Mouse (Mus musculus) ES-E14 (cell line): Measurements from ENCODE around the gene Aif1. TPM values are rescaled to one million over a fixed set of nuclear protein-coding genes. Genes with fewer than 3 reads are reported as not detected.

Source experiments
- DNase-seq: peaks from one replicate; pipeline ENCODE4 v3.0.0-alpha.2; 2013; ENCODE audit warnings: low read depth, low spot score
- H3K27ac ChIP-seq: 2 replicates; pipeline ENCODE4 v1.5.1; 2012; ENCODE audit warnings: low read depth, mild to moderate bottlenecking, low read length, moderate library complexity, mixed read lengths; ENCODE audit not compliant: poor library complexity, insufficient read depth, severe bottlenecking
- H3K36me3 ChIP-seq: 2 replicates; pipeline ENCODE4 v1.6.1; 2012; ENCODE audit warnings: mild to moderate bottlenecking, low read length, moderate library complexity, mixed read lengths; ENCODE audit not compliant: control insufficient read depth, poor library complexity, insufficient read depth, severe bottlenecking
- H3K4me1 ChIP-seq, 2 experiments: fragments of 150-350 bp in 1 of 2; sonication (generic) in 1 of 2; 2 replicates each; pipeline ENCODE4 v1.6.1; 2012; ENCODE audit warnings: low read length in 2 of 2, mild to moderate bottlenecking in 1 of 2, mixed read lengths in 1 of 2; ENCODE audit not compliant: control insufficient read depth in 2 of 2, insufficient read depth in 2 of 2, poor library complexity in 1 of 2
- H3K4me3 ChIP-seq, 2 experiments: fragments of 150-350 bp in 1 of 2; sonication (generic) in 1 of 2; 2 replicates each; pipeline ENCODE4 v1.5.1; 2012; ENCODE audit warnings: low read length in 2 of 2, low read depth in 1 of 2, mild to moderate bottlenecking in 1 of 2, mixed read lengths in 1 of 2; ENCODE audit not compliant: insufficient read depth in 1 of 2, poor library complexity in 1 of 2, severe bottlenecking in 1 of 2
- H3K9ac ChIP-seq: 2 replicates; pipeline ENCODE4 v1.6.1; 2012; ENCODE audit warnings: low read depth, mild to moderate bottlenecking, low read length, mixed read lengths; ENCODE audit not compliant: poor library complexity, insufficient read depth, severe bottlenecking
- H3K9me3 ChIP-seq: fragments of 150-350 bp; sonication (generic); 2 replicates; pipeline ENCODE4 v1.6.1; 2012; ENCODE audit warnings: low read depth, mild to moderate bottlenecking, low read length; ENCODE audit not compliant: control insufficient read depth, insufficient read depth
- CHD2 ChIP-seq: IDR thresholded peaks from 2 replicates; pipeline ENCODE4 v1.6.1; 2014; ENCODE audit warnings: mild to moderate bottlenecking, low read depth, low read length, inconsistent platforms
- HCFC1 ChIP-seq: IDR thresholded peaks from 2 replicates; pipeline ENCODE4 v1.6.1; 2012; ENCODE audit warnings: low read length, inconsistent platforms, borderline replicate concordance; ENCODE audit not compliant: insufficient read depth
- MAFK ChIP-seq: IDR thresholded peaks from 2 replicates; pipeline ENCODE4 v1.6.1; 2014; ENCODE audit warnings: mild to moderate bottlenecking, low read depth, low read length, inconsistent platforms; ENCODE audit not compliant: insufficient read depth
- ZC3H11A ChIP-seq: IDR thresholded peaks from 2 replicates; pipeline ENCODE4 v1.6.1; 2012; ENCODE audit warnings: low read depth, mild to moderate bottlenecking, inconsistent platforms, low read length, borderline replicate concordance
- ZNF384 ChIP-seq: IDR thresholded peaks from 2 replicates; pipeline ENCODE4 v1.6.1; 2012; ENCODE audit warnings: low read depth, low read length, inconsistent platforms
- in situ Hi-C, 2 experiments: fragments of 600-800 bp; cut with MboI; formaldehyde crosslinking; loops; one replicate each; pipeline ENCODE4 v1.15.1; 2025; ENCODE audit warnings: low sequenced_read_pairs in 2 of 2, inconsistent platforms in 1 of 2; ENCODE audit not compliant: unreplicated experiment in 2 of 2
- total RNA-seq: library from RNA; depleted of rRNA; stranded (reverse); fragments of 300-350 nt; gene quantifications from 2 replicates; pipeline ENCODE4 v1.2.3, GENCODE M21; 2012

The Aif1 gene
- total RNA-seq, 1 experiment: not detected

DNA sequence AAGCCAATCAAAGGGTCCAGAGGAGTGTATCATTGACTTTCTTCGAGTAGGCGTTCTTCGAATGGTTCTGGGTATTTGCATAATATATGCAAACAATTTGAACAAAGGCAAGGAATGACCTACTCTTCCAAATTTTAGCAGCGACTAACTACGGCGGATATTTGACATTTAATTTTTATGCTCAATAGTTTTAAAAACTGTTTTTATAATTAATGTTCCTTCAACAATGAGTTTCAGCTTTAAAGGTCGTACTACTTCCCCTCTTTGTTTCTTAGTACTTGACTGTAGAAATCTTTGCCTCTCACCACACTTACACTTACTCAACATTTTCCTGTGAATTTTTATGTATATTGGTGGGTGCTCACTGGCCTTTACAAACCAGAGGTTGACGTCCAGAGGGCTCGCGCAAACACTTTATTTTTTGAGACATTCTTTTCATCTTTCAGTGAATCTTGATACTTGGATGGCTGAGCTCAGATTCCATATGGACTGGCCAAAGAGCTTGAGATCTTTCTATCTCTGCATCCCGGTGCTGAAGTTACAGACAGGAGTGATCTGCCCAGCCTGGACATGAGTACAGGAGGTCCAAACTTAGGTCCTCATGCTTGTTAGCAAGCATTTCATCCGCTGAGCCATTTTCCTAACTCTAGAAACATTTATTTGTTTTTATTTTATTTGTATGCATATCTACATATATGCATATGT lies 10.3 kb downstream of the Aif1 start:
- in situ Hi-C loops: loop anchor here (5.0 kb wide), 1 partner anchor 67 kb away; the partner anchor contains the start of gene Atp6v1g2 (in 2 of the 2)
- no peak overlapping the region for H3K9ac ChIP-seq
- DNase-seq: no peak

DNA sequence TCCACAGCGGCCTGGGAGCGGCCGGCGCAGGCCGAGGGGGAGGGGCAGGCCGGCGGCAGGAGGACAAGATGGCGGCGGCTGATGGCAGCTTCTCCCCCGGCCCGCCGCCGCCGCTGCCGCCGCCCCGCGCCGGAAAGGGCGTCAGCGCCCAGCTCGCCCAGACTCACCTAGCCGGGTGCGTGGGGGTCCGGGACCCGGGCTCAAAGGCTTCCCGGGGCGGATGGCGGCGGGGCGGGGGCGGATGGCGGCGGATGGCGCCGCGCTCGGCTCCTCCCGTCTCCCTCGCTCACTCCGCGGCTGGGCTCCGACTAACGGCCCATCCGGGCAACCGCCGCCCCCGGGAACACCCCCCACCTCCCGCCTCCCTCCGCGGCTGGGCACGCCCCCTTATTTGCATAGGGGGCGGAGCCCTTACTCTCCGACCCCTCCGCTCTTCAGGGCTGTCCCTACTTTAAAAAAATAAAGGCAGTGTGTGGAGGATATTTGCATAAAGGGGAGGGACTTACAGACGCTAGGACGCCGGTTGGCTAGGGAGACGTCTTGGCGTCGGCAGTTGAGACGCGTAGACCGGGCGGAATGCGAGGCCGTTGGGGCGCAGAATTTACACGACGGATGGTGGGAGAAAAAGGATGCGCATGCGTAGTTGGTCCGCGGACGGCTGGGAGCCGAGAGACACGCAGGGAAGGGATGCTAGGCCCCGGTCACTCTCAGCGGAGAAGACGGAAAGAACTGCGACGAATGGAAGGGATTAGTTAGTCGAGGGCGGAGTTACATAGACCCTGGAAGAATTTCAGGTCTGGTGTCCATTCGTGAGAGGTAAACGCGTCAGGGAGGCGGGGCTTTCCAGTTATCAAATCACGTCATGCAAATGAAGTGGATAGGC lies 11.1 kb downstream of the Aif1 start, which contains the start of gene Prrc2a:
Gene Prrc2a (minus strand): TSS at position 330 of the 883 bp plus-strand sequence.
- in situ Hi-C loops: loop anchor here (5.0 kb wide), 1 partner anchor 67 kb away; the partner anchor contains the start of gene Atp6v1g2 (in 2 of the 2)
- DNase-seq: peak; percentile 97
- H3K4me3 ChIP-seq: peak within 1 kb of the TSS; percentile 98 to 99
- TF ChIP-seq ZNF384 (peak; percentile 94), ZC3H11A (no peak), CHD2 (no peak), HCFC1 (peak; percentile 71; the same call in 1 of the 2 replicates), MAFK (no peak)
- peaks cover 31% of the 10 kb centered on the region for H3K36me3 ChIP-seq
- no peaks in the 10 kb centered on the region for H3K9me3 ChIP-seq
- peaks cover 0 to 10% of the 10 kb centered on the region in 2 experiments; a peak in 1 of 4 replicates for H3K4me1 ChIP-seq
- H3K9ac ChIP-seq: peak within 1 kb of the TSS; percentile 99
- H3K27ac ChIP-seq: peak within 1 kb of the TSS; percentile 99

More for the DNA sequence above, 10.3 kb downstream of the Aif1 start:
- Histone ChIP-seq H3K9me3 (no peaks in the 10 kb centered on the region), H3K4me1 (peaks cover 0 to 10% of the 10 kb centered on the region in 2 experiments; a peak in 1 of 4 replicates), H3K4me3 (peak overlapping the region; percentile 78 to 92), H3K36me3 (peaks cover 23% of the 10 kb centered on the region), H3K27ac (peak overlapping the region; percentile 99; the same call in 1 of the 2 replicates)
- TF ChIP-seq MAFK (no peak), ZC3H11A (no peak), HCFC1 (no peak), ZNF384 (no peak), CHD2 (no peak)

DNA sequence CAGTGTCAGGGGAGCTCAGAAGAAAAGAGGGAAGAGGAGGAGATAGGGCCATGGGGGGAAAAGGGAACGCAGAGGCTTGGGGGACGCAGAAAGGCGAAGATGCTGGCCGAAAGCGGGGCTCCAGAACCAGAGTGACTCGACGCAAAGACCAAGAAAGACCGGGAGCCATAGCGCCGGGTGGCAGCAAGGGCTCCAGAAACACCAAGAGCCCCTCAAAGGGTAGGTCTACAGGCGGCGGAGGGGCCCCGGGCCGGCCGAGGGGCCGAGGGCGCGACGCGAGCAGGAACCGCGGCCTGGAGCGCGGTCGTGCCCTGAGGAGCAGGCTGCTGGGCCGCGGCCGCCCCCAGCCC lies 11.7 kb downstream of the Aif1 start:
- Histone ChIP-seq H3K36me3 (peaks cover 37% of the 10 kb centered on the region), H3K4me3 (peak overlapping the region; percentile 98 to 99), H3K9ac (peak overlapping the region; percentile 99), H3K27ac (peak overlapping the region; percentile 78), H3K4me1 (peaks cover 0 to 10% of the 10 kb centered on the region in 2 experiments; a peak in 1 of 4 replicates), H3K9me3 (no peaks in the 10 kb centered on the region)
- TF ChIP-seq HCFC1 (no peak), MAFK (no peak), ZNF384 (no peak), ZC3H11A (no peak), CHD2 (no peak)
- no peak for DNase-seq
- in situ Hi-C loops: no loop called here

DNA sequence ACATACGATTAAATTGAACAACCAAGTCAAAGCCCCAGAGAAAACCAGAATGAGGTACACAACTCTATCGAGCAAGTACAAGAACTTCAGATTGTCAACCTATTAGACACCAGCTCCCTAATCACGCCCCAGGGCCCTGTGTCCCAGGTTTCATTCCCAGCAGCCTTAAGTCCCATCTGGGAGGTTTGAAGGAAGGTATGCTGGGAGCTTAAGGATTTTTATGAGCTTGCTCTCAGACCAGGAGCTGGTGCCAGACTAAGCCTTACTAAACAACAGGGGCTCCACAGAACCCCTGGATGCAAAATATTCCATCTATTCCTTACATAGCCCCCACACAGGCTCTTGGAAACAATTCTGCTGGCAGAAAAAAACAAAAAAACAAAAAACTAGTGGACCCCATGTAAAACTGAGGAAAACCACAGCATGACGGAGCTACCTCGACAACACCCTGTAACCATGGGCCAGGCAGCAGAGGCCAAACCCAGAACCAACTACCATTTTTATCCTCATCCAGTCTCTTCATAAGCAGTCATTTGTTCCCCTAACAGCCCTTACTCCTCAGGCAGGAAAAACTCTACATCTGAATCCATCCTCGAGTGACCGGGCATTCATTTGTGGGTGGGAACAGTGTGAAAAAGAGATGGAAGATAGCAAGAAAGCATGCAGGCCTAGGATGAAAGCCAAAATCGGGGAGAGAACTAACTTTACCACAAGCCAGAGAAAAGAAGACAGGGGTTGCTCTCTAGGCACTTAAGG lies 12.4 kb downstream of the Aif1 start:
- H3K27ac ChIP-seq: no peak overlapping the region
- DNase-seq: no peak
- in situ Hi-C loops: no loop called here
- peak overlapping the region; percentile 98 to 99 for H3K4me3 ChIP-seq
- peak overlapping the region; percentile 99 for H3K9ac ChIP-seq
- TF ChIP-seq MAFK (no peak), CHD2 (no peak), ZC3H11A (no peak), HCFC1 (no peak), ZNF384 (no peak)
- H3K9me3 ChIP-seq: no peaks in the 10 kb centered on the region
- H3K36me3 ChIP-seq: peaks cover 44% of the 10 kb centered on the region
- peaks cover 0 to 10% of the 10 kb centered on the region in 2 experiments; a peak in 1 of 4 replicates for H3K4me1 ChIP-seq
